In genomic region chr11:31371256-31371838, GRCm38 (mm10) we compare ENCODE assay signal across 9 mouse cellular contexts. TPM values are rescaled to one million over a fixed set of nuclear protein-coding genes. Genes with fewer than 3 reads are reported as not detected.
A peak's percentile ranks its signal among the peaks of the same experiment; 100 is the strongest.
DNase-seq lines count a peak whose midpoint lies in the region; ATAC-seq and TF ChIP-seq lines count a peak whose summit lies in the region.
"Had no signal": no experiment of that assay in that cellular context is flagged by ENCODE, and none has a peak within 500 bp of the region (broad histone marks: within the 10 kb centered on the region; RNA-seq: fewer than 3 reads in every experiment).

No protein-coding gene starts in this region.

- peaks cover 24% of the 10 kb centered on the region for H3K4me1 ChIP-seq in heart, embryonic 10.5 days
- H3K4me1 ChIP-seq in E14TG2a.4 (replicated peaks; ENCODE audit: low read depth, low read length), result peaks cover 49% of the 10 kb centered on the region
- peaks cover 20% of the 10 kb centered on the region for H3K4me1 ChIP-seq in forebrain, embryonic 13.5 days
- H3K4me1 ChIP-seq in liver, embryonic 11.5 days (replicated peaks; ENCODE audit: control insufficient read depth, insufficient read depth, low read length), result peaks cover 14% of the 10 kb centered on the region

- H3K4me3 ChIP-seq in heart, embryonic 10.5 days, result peak overlapping the region; percentile 73
- H3K4me3 ChIP-seq in E14TG2a.4 (replicated peaks; ENCODE audit: low read length), result peak overlapping the region; percentile 85
- H3K4me3 ChIP-seq in forebrain, embryonic 13.5 days, result peak overlapping the region; percentile 60
- H3K4me3 ChIP-seq in liver, embryonic 11.5 days (ENCODE audit: low read depth, low read length), result peak overlapping the region; percentile 62

- H3K9ac ChIP-seq in forebrain, embryonic 13.5 days, result no peak overlapping the region
- H3K9ac ChIP-seq in liver, embryonic 11.5 days (ENCODE audit: low read depth, low read length), result 0 out of 2 replicates have a peak overlapping the region, but pooled peaks have one; percentile 8

- no peak for ATAC-seq in forebrain, embryonic 13.5 days
- ATAC-seq in liver, embryonic 11.5 days (replicated peaks; ENCODE audit: low FRiP score), result no peak

- H3K27me3 ChIP-seq in heart, embryonic 10.5 days (ENCODE audit: insufficient read depth, poor library complexity, severe bottlenecking), result peaks cover 43% of the 10 kb centered on the region
- H3K27me3 ChIP-seq in E14TG2a.4 (ENCODE audit: insufficient read depth, low read length), result peaks cover 65% of the 10 kb centered on the region
- peaks cover 33% of the 10 kb centered on the region for H3K27me3 ChIP-seq in forebrain, embryonic 13.5 days
- peaks cover 39% of the 10 kb centered on the region for H3K27me3 ChIP-seq in liver, embryonic 11.5 days (replicated peaks; ENCODE audit: control insufficient read depth, insufficient read depth, low read length)

- no peaks in the 10 kb centered on the region for H3K9me3 ChIP-seq in heart, embryonic 10.5 days
- no peaks in the 10 kb centered on the region for H3K9me3 ChIP-seq in E14TG2a.4 (ENCODE audit: low read length)
- H3K9me3 ChIP-seq in forebrain, embryonic 13.5 days (replicated peaks), result no peaks in the 10 kb centered on the region
- no peaks in the 10 kb centered on the region for H3K9me3 ChIP-seq in liver, embryonic 11.5 days (ENCODE audit: control insufficient read depth, low read length)
- H3K9me3 ChIP-seq: G1E had no signal

- H3K36me3 ChIP-seq in heart, embryonic 10.5 days, result no peaks in the 10 kb centered on the region
- H3K36me3 ChIP-seq in E14TG2a.4 (ENCODE audit: insufficient read depth, low read length), result peaks cover 20% of the 10 kb centered on the region
- no peaks in the 10 kb centered on the region for H3K36me3 ChIP-seq in forebrain, embryonic 13.5 days (ENCODE audit: poor library complexity, severe bottlenecking)
- no peaks in the 10 kb centered on the region for H3K36me3 ChIP-seq in liver, embryonic 11.5 days (ENCODE audit: control insufficient read depth, insufficient read depth, low read length)
- H3K36me3 ChIP-seq: G1E had no signal

- peak overlapping the region; percentile 85 for H3K27ac ChIP-seq in heart, embryonic 10.5 days
- no peak overlapping the region for H3K27ac ChIP-seq in forebrain, embryonic 13.5 days
- no peak overlapping the region for H3K27ac ChIP-seq in liver, embryonic 11.5 days (ENCODE audit: low read depth, low read length)

- no peak for TF ChIP-seq CTCF in E14TG2a.4 (conservative IDR thresholded peaks at IDR 0.05; ENCODE audit: low read length)

- no peak for DNase-seq in heart, embryonic 10.5 days (ENCODE audit: low spot score)
- no peak for DNase-seq in heart, adult 18-20 months
- peak; percentile 42 for DNase-seq in liver, embryonic 11.5 days (ENCODE audit: low spot score)
- DNase-seq in right cerebral cortex, postnatal 14 days, result peak; percentile 12
- no peak for DNase-seq in adrenal gland, postnatal 25 days
- DNase-seq in adrenal gland, postnatal 10 days, result no peak

- under 1% methylated on average over 39 of the region's 39 CpGs for WGBS in heart, embryonic 10.5 days
- WGBS in forebrain, embryonic 13.5 days, result under 1% methylated on average over 39 of the region's 39 CpGs
- 2% methylated on average over 39 of the region's 39 CpGs for WGBS in liver, embryonic 11.5 days

- H3K4me2 ChIP-seq in forebrain, embryonic 13.5 days, result peak overlapping the region; percentile 99
- H3K4me2 ChIP-seq in liver, embryonic 11.5 days, result peak overlapping the region; percentile 94

RNA-seq across cellular contexts. Expression of gene Stc2, which starts 1.5 kb away (rescaled TPM):
- 2.1 and 2.3 TPM in 2 replicates for polyA plus RNA-seq in heart, embryonic 10.5 days (2016; fragmentation: Nextera tagmentation; extraction: Ambion mirVana)
- total RNA-seq in heart, adult 18-20 months (2021), result 10 to 100 TPM; 11.4 to 14.5 TPM
- polyA plus RNA-seq in forebrain, embryonic 13.5 days (2015; fragmentation: Nextera tagmentation; extraction: Ambion mirVana), result 0.88 and 1.4 TPM in 2 replicates
- polyA plus RNA-seq in liver, embryonic 11.5 days (2014; fragmentation: Nextera tagmentation; extraction: Ambion mirVana), result 1.6 and 2.3 TPM in 2 replicates
- 1.0 and 1.5 TPM in 2 replicates for total RNA-seq in adrenal gland, postnatal 25 days (2021)
- 1 to 10 TPM; 1.6 to 2.8 TPM for total RNA-seq in adrenal gland, postnatal 10 days (2021)
- polyA plus RNA-seq: G1E had no signal

Comparison
In these comparisons a context has a peak if more than half of its experiments do, and no peak if none do; other contexts are left out.
1. DNase-seq: peak in liver, embryonic 11.5 days (single experiment) and right cerebral cortex, postnatal 14 days (single experiment); none in heart, embryonic 10.5 days (single experiment), heart, adult 18-20 months (0 of 2), adrenal gland, postnatal 25 days (single experiment) and adrenal gland, postnatal 10 days (single experiment).
2. Peak in every context shown above with its lines, with median percentiles within 50 percentile points of each other: H3K4me3 ChIP-seq.